12 mouse cellular contexts compared by ENCODE assay signal in the genomic region with DNA sequence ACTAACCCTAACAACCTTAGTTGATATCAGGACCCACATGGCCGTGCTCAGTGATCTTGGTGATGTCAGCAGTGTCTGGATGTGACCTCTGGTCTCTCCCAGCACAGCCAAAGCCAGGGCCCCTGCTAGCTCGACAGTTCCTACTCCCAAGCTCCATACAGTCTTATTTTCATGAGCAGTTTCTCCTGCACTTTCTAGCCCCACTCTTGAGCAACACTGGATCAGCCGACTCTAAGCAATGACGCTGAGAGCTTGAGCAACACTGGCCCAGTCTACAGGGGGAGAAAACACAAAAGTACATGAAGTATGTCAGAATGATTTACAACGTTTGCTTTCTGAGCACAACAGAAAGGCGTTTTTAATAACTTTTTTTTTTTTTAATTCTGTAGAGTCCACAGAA. TPM values are rescaled to one million over a fixed set of nuclear protein-coding genes. Genes with fewer than 3 reads are reported as not detected.
DNase-seq lines count a peak whose midpoint lies in the region; ATAC-seq lines count a peak whose summit lies in the region.
"Had no signal": no experiment of that assay in that cellular context is flagged by ENCODE, and none has a peak within 500 bp of the region (broad histone marks: within the 10 kb centered on the region; RNA-seq: fewer than 3 reads in every experiment).

No protein-coding gene starts in this region.

- WGBS in stomach, embryonic 16.5 days = 39% methylated on average over 6 of the region's 6 CpGs

- H3K27me3 ChIP-seq in stomach, embryonic 16.5 days (ENCODE audit: control insufficient read depth, insufficient read depth, low read length) = no peaks in the 10 kb centered on the region
- H3K27me3 ChIP-seq: heart, embryonic 13.5 days; midbrain, embryonic 12.5 days had no signal

- H3K4me2 ChIP-seq in stomach, embryonic 16.5 days (ENCODE audit: low read depth, low read length) = no peak overlapping the region
- H3K4me2 ChIP-seq: heart, embryonic 13.5 days; midbrain, embryonic 12.5 days had no signal

- H3K27ac ChIP-seq in stomach, embryonic 16.5 days (ENCODE audit: low read length) = peak overlapping the region; percentile 54; the same call in 1 of the 2 replicates
- H3K27ac ChIP-seq: forebrain, embryonic 10.5 days; heart, embryonic 13.5 days; hindbrain, postnatal 0 days; midbrain, embryonic 12.5 days had no signal

- no peak for ATAC-seq in monocyte, adult 5-6 weeks (replicated peaks; ENCODE audit: insufficient number of reproducible peaks, low FRiP score, low TSS enrichment, poor library complexity, severe bottlenecking)
- peak; percentile 31; the same call in 1 of the 2 replicates for ATAC-seq in stomach, embryonic 16.5 days (ENCODE audit: insufficient read depth, low FRiP score)
- ATAC-seq: hindbrain, postnatal 0 days had no signal

- peak; percentile 21 to 37 for DNase-seq in monocyte, adult 2 months (ENCODE audit: low read depth in 1 of 2, low spot score in 2 of 2)
- DNase-seq in fibroblast of lung, adult 2 months (ENCODE audit: low read depth) = peak; percentile 49
- peak; percentile 68 to 75 for DNase-seq in lung, adult 18-20 months
- no peak for DNase-seq in heart, postnatal 25 days (ENCODE audit: low spot score)
- no peak for DNase-seq in left cerebral cortex, postnatal 25 days (ENCODE audit: low spot score in 2 of 2)
- DNase-seq: left cerebral cortex, postnatal 4 days had no signal

- no peak overlapping the region for H3K9ac ChIP-seq in stomach, embryonic 16.5 days (ENCODE audit: low read length)
- H3K9ac ChIP-seq: heart, embryonic 13.5 days; midbrain, embryonic 12.5 days had no signal

- no peaks in the 10 kb centered on the region for H3K9me3 ChIP-seq in stomach, embryonic 16.5 days (replicated peaks; ENCODE audit: control insufficient read depth, low read length)
- H3K9me3 ChIP-seq: forebrain, embryonic 10.5 days; heart, embryonic 13.5 days; midbrain, embryonic 12.5 days had no signal

- no peak overlapping the region for H3K4me3 ChIP-seq in stomach, embryonic 16.5 days (replicated peaks; ENCODE audit: low read length)
- H3K4me3 ChIP-seq: forebrain, embryonic 10.5 days; heart, embryonic 13.5 days; midbrain, embryonic 12.5 days had no signal

- intact Hi-C loops in heart, postnatal 25 days (cut with DNase I) = no loop called here
- intact Hi-C loops in left cerebral cortex, postnatal 25 days (cut with DNase I) = no loop called here

- H3K36me3 ChIP-seq in stomach, embryonic 16.5 days (ENCODE audit: control insufficient read depth, insufficient read depth, low read length) = no peaks in the 10 kb centered on the region
- H3K36me3 ChIP-seq: forebrain, embryonic 10.5 days; heart, embryonic 13.5 days; midbrain, embryonic 12.5 days had no signal

- 0 out of 2 replicates have a peak, but pooled peaks cover 5% of the 10 kb centered on the region for H3K4me1 ChIP-seq in stomach, embryonic 16.5 days (ENCODE audit: control insufficient read depth, insufficient read depth, low read length)
- H3K4me1 ChIP-seq: midbrain, embryonic 12.5 days had no signal

RNA-seq across cellular contexts. Expression of gene Ntpcr, which starts 47.0 kb away (rescaled TPM):
- 11.4 to 17.3 TPM (median 12.7 TPM) in 3 replicates for total RNA-seq in monocyte, adult 5-6 weeks (2017)
- 31.0 and 31.3 TPM in 2 replicates for polyA plus RNA-seq in stomach, embryonic 16.5 days (2015; fragmentation: Nextera tagmentation; extraction: Ambion mirVana)
- total RNA-seq in heart, postnatal 25 days (2021) = 10 to 100 TPM; 16.0 TPM
- total RNA-seq in left cerebral cortex, postnatal 25 days (2021) = 10 to 100 TPM; 23.8 to 25.2 TPM

Comparison
In these comparisons a context has a peak if more than half of its experiments do, and no peak if none do; other contexts are left out.
1. DNase-seq: peak in monocyte, adult 2 months (2 of 2), fibroblast of lung, adult 2 months (single experiment) and lung, adult 18-20 months (2 of 2); none in heart, postnatal 25 days (single experiment) and left cerebral cortex, postnatal 25 days (0 of 2).